Mouse (Mus musculus): ENCODE measurements at regions not wholly inside any gene's neighbourhood (a gene's known extent, or its start where the extent isn't known, plus 50 kb on each side); places are given as distances from the start of the nearest gene placed in this dataset.

DNA sequence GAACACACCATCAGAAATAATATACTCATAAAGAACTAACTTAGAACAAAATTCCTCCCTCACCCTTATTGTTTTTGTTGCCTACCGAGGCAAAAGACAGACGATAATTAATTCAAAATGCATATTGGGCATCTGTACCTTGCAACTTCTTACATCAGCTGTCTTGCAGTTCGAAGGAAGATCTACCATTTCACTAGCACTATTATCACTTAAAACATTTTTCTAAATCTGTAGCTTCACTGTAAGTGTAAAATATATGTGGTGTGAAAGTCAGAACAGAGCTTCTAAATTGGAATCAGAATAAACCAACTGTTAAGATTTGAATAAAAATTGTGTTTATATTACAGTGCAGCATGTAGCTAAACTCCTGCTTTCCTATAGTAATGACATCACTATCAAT is 562.4 kb upstream of the Atp10a start:
- no peaks in the 10 kb centered on the region for H3K27me3 ChIP-seq (replicated peaks; ENCODE audit: control insufficient read depth, insufficient read depth, low read length)
- no peaks in the 10 kb centered on the region for H3K4me1 ChIP-seq (replicated peaks; ENCODE audit: control insufficient read depth, insufficient read depth, low read length)
- 78% methylated on average over 3 of the region's 3 CpGs for WGBS
- no peaks in the 10 kb centered on the region for H3K36me3 ChIP-seq (ENCODE audit: control insufficient read depth, insufficient read depth)
- H3K4me3 ChIP-seq (ENCODE audit: low read depth, low read length), result no peak overlapping the region
- H3K9me3 ChIP-seq (ENCODE audit: control insufficient read depth), result no peaks in the 10 kb centered on the region
- H3K9ac ChIP-seq (ENCODE audit: low read depth, low read length), result no peak overlapping the region
- no peak for TF ChIP-seq CTCF (IDR thresholded peaks at IDR 0.05; ENCODE audit: low read depth)
- no peak overlapping the region for H3K4me2 ChIP-seq (replicated peaks; ENCODE audit: low read depth)
- no peak overlapping the region for H3K27ac ChIP-seq (ENCODE audit: low read depth, low read length)
- no peak for ATAC-seq

DNA sequence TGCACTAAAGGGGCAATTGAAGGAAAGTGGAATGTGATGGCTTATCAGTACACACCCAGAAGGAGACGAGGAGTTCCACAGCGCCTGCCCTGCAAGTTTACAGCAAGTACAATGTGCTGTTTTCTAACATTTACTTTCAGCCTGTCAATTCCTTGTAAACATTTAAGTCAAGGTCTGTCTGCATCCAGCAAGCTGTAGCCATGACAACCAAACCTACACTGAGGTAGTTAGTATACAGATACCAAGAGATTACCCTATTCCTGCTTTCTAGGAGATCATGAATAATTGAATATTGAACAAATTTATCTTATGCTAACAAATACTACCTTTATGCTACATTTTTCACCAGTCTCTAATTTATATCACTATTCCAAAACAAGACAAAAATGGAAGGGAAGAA is 569.0 kb upstream of the Gabra5 start:
- Histone ChIP-seq H3K4me3 (ENCODE audit: low read depth, low read length) (no peak overlapping the region), H3K4me1 (replicated peaks; ENCODE audit: control insufficient read depth, insufficient read depth, low read length) (no peaks in the 10 kb centered on the region), H3K27ac (ENCODE audit: low read depth, low read length) (no peak overlapping the region), H3K9ac (ENCODE audit: low read depth, low read length) (no peak overlapping the region), H3K4me2 (replicated peaks; ENCODE audit: low read depth) (no peak overlapping the region), H3K9me3 (ENCODE audit: control insufficient read depth) (no peaks in the 10 kb centered on the region), H3K27me3 (replicated peaks; ENCODE audit: control insufficient read depth, insufficient read depth, low read length) (no peaks in the 10 kb centered on the region), H3K36me3 (ENCODE audit: control insufficient read depth, insufficient read depth) (no peaks in the 10 kb centered on the region)
- no peak for ATAC-seq
- WGBS, result 6% methylated on average over 2 of the region's 2 CpGs
- TF ChIP-seq CTCF (IDR thresholded peaks at IDR 0.05; ENCODE audit: low read depth), result no peak

DNA sequence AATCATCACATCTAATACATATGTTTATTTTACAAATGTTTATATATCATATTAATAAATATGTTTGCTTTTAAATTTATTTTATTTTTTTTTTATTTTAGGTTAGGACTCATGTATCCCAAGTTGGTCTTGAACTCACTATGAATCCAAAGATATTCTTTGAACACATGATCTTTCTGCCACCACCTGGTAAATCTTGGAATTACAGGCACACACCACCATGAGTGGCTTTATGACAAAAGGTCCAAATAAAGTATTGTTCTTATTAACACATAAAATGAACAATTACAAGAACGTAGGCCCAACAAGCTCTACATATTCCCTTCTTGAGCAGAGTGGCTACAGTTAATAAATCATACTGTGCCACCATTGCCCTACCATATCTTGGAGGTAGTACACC is 523.1 kb upstream of the Gabra5 start:
- Histone ChIP-seq H3K27ac (ENCODE audit: low read depth, low read length) (no peak overlapping the region), H3K27me3 (replicated peaks; ENCODE audit: control insufficient read depth, insufficient read depth, low read length) (no peaks in the 10 kb centered on the region), H3K4me2 (replicated peaks; ENCODE audit: low read depth) (no peak overlapping the region), H3K9ac (ENCODE audit: low read depth, low read length) (no peak overlapping the region), H3K4me3 (ENCODE audit: low read depth, low read length) (no peak overlapping the region), H3K9me3 (ENCODE audit: control insufficient read depth) (no peaks in the 10 kb centered on the region), H3K36me3 (ENCODE audit: control insufficient read depth, insufficient read depth) (no peaks in the 10 kb centered on the region), H3K4me1 (replicated peaks; ENCODE audit: control insufficient read depth, insufficient read depth, low read length) (no peaks in the 10 kb centered on the region)
- TF ChIP-seq CTCF (IDR thresholded peaks at IDR 0.05; ENCODE audit: low read depth), result no peak
- ATAC-seq, result no peak
- WGBS, result 88% methylated on average over 1 of the region's 1 CpGs

DNA sequence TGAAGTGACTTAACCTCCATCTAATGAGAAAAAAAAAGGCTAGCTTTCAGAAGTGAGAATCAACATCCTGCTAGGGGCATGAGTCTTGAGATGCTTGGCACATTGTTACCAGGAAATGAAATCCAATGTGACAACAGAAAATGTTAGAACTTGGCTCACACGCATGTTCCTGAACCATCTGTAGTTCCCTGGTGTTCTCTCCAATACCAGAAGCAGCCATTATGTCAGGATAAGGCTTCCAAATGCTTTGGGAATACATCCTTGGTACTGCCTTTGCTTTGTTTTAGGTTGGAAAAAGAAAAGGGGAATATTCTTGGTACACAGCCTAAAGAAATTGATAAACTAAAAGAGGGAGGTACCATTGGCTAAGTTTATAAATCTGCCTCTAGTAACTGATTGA is 522.3 kb upstream of the Gabra5 start:
- H3K9me3 ChIP-seq (ENCODE audit: control insufficient read depth), result no peaks in the 10 kb centered on the region
- ATAC-seq, result no peak
- H3K9ac ChIP-seq (ENCODE audit: low read depth, low read length), result no peak overlapping the region
- H3K27me3 ChIP-seq (replicated peaks; ENCODE audit: control insufficient read depth, insufficient read depth, low read length), result no peaks in the 10 kb centered on the region
- TF ChIP-seq CTCF (IDR thresholded peaks at IDR 0.05; ENCODE audit: low read depth), result no peak
- no peaks in the 10 kb centered on the region for H3K4me1 ChIP-seq (replicated peaks; ENCODE audit: control insufficient read depth, insufficient read depth, low read length)
- WGBS, result 92% methylated on average over 1 of the region's 1 CpGs
- no peak overlapping the region for H3K4me3 ChIP-seq (ENCODE audit: low read depth, low read length)
- no peak overlapping the region for H3K27ac ChIP-seq (ENCODE audit: low read depth, low read length)
- H3K4me2 ChIP-seq (replicated peaks; ENCODE audit: low read depth), result no peak overlapping the region
- no peaks in the 10 kb centered on the region for H3K36me3 ChIP-seq (ENCODE audit: control insufficient read depth, insufficient read depth)

DNA sequence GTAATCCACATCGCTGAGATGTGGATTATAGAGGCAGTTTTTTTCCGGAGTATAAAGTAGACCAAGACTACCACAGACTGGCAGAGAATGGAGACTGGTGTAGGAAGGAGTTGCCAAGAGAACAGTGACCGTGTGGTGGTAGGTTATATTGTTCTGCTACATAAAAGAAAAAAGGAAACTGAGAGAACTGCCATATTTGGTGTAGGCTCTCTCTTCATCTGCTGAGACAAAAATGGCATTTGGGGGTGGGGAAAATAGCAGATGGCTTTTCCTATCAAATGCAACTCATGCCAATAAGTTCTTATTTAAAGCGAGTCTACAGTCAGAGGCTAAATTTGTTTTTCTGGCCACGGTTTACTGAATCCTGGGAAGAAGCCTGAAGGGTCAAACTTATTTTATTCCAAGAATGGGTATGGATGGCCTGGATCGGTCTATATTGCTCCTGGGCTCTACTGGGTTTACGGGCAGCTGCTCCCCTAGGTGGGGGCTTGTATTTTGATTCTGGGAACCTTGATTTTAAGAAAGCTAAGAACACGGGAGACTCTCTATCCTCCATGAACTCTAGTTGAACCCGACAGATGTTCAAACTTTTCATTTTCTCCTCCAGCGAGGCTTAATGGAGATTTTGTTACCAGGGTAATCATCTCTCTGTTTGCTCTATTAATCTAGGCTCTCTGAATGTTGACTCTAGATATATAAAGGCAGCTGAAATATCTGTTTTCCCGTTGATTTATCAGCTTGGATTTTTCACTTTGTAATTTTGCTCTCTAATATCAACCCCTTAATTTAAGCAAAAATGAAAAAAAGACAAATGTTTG is 482.8 kb upstream of the Gabra5 start:
- ATAC-seq, result no peak
- no peak overlapping the region for H3K27ac ChIP-seq (ENCODE audit: low read depth, low read length)
- no peak overlapping the region for H3K4me2 ChIP-seq (replicated peaks; ENCODE audit: low read depth)
- 49% methylated on average over 11 of the region's 11 CpGs for WGBS
- H3K36me3 ChIP-seq (ENCODE audit: control insufficient read depth, insufficient read depth), result no peaks in the 10 kb centered on the region
- no peak overlapping the region for H3K4me3 ChIP-seq (ENCODE audit: low read depth, low read length)
- H3K4me1 ChIP-seq (replicated peaks; ENCODE audit: control insufficient read depth, insufficient read depth, low read length), result no peaks in the 10 kb centered on the region
- TF ChIP-seq CTCF (IDR thresholded peaks at IDR 0.05; ENCODE audit: low read depth), result no peak
- no peaks in the 10 kb centered on the region for H3K27me3 ChIP-seq (replicated peaks; ENCODE audit: control insufficient read depth, insufficient read depth, low read length)
- no peaks in the 10 kb centered on the region for H3K9me3 ChIP-seq (ENCODE audit: control insufficient read depth)
- H3K9ac ChIP-seq (ENCODE audit: low read depth, low read length), result no peak overlapping the region

DNA sequence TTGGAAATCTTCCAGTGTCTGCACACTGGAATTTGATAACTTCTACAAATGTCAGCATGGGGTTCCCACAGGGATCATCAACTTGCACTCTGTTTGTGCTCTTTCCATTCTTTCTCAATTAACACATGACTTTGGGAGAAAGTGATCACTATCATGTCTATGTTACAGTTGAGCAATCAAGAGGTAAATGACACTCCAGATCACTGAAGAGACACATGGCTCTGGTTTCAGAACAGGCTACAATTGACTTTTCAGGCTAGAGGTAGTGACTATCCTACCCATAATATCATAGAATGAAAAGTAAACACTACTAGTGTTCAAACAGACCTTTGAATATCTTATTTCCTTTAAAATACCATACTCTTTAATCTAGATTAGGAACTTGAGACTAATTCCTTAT is 473.3 kb upstream of the Gabra5 start:
- no peak overlapping the region for H3K9ac ChIP-seq (ENCODE audit: low read depth, low read length)
- ATAC-seq, result no peak
- H3K9me3 ChIP-seq (ENCODE audit: control insufficient read depth), result no peaks in the 10 kb centered on the region
- H3K27ac ChIP-seq (ENCODE audit: low read depth, low read length), result no peak overlapping the region
- no peak for TF ChIP-seq CTCF (IDR thresholded peaks at IDR 0.05; ENCODE audit: low read depth)
- H3K4me1 ChIP-seq (replicated peaks; ENCODE audit: control insufficient read depth, insufficient read depth, low read length), result no peaks in the 10 kb centered on the region
- no peaks in the 10 kb centered on the region for H3K36me3 ChIP-seq (ENCODE audit: control insufficient read depth, insufficient read depth)
- no peaks in the 10 kb centered on the region for H3K27me3 ChIP-seq (replicated peaks; ENCODE audit: control insufficient read depth, insufficient read depth, low read length)
- H3K4me3 ChIP-seq (ENCODE audit: low read depth, low read length), result no peak overlapping the region
- no peak overlapping the region for H3K4me2 ChIP-seq (replicated peaks; ENCODE audit: low read depth)

DNA sequence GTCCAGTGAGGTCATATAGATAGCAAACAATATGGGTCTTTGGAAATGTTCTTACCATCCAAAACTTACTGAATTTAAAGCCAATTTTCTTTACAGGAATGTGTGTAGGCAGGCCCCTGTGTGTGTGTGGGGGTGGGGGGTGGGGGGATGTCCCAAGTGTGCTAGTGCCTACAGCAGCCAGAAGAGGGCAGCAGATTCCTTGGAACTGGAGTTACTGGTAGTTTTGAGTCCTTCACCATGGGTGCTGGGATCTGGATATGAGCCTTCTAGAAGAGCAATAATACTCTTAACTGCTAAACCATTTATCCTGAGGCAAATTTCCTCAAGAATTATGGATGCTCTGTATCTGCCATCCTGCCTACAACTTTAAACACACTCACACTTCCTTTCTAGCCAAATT is 456.4 kb upstream of the Gabra5 start:
- Histone ChIP-seq H3K36me3 (ENCODE audit: control insufficient read depth, insufficient read depth) (no peaks in the 10 kb centered on the region), H3K4me1 (replicated peaks; ENCODE audit: control insufficient read depth, insufficient read depth, low read length) (no peaks in the 10 kb centered on the region), H3K4me2 (replicated peaks; ENCODE audit: low read depth) (no peak overlapping the region), H3K9me3 (ENCODE audit: control insufficient read depth) (no peaks in the 10 kb centered on the region), H3K4me3 (ENCODE audit: low read depth, low read length) (no peak overlapping the region), H3K9ac (ENCODE audit: low read depth, low read length) (no peak overlapping the region), H3K27me3 (replicated peaks; ENCODE audit: control insufficient read depth, insufficient read depth, low read length) (no peaks in the 10 kb centered on the region), H3K27ac (ENCODE audit: low read depth, low read length) (no peak overlapping the region)
- ATAC-seq, result no peak
- 0 out of 2 replicates have a peak, but pooled peaks have one; percentile 15 for TF ChIP-seq CTCF (IDR thresholded peaks at IDR 0.05; ENCODE audit: low read depth)
